Mouse (Mus musculus): ENCODE measurements around the gene Hist1h3g.
"Not testable (repeated sequence)": the region's sequence is repeated elsewhere in the genome, so short reads cannot be mapped to it uniquely, and the experiment has no call there.

The Hist1h3g gene

GRCm38 (mm10) chr13:23560699-23561098 lies 25.5 kb downstream of the Hist1h3g start:
- not testable (repeated sequence) for DNase-seq

- not testable (repeated sequence) for DNase-seq
These were observed 26.3 kb downstream of the Hist1h3g start for GRCm38 (mm10) chr13:23561531-23561882.

- DNase-seq, result peak; percentile 97
These were observed 26.8 kb downstream of the Hist1h3g start, which contains the start of gene Hist1h3e for GRCm38 (mm10) chr13:23561883-23562659. TSS of gene Hist1h3e (minus strand) at chr13:23562369.

- DNase-seq, result peak; percentile 59
These were observed 27.7 kb downstream of the Hist1h3g start for GRCm38 (mm10) chr13:23562699-23563462.

- DNase-seq, result no peak
These were observed 29.3 kb downstream of the Hist1h3g start for GRCm38 (mm10) chr13:23564482-23564881.

GRCm38 (mm10) chr13:23570261-23571021 lies 35.2 kb downstream of the Hist1h3g start:
- not testable (repeated sequence) for DNase-seq

- DNase-seq, result peak; percentile 85
These were observed 35.8 kb downstream of the Hist1h3g start, which contains the start of the genes Hist1h2ae and Hist1h2bg for GRCm38 (mm10) chr13:23571022-23571503. TSS of gene Hist1h2ae (minus strand) at chr13:23571220. TSS of gene Hist1h2bg (plus strand) at chr13:23571396.

- not testable (repeated sequence) for DNase-seq
These were observed 36.4 kb downstream of the Hist1h3g start for GRCm38 (mm10) chr13:23571504-23572217.

GRCm38 (mm10) chr13:23572218-23573033 lies 37.2 kb downstream of the Hist1h3g start:
- DNase-seq, result no peak

- DNase-seq, result not testable (repeated sequence)
These were observed 38.0 kb downstream of the Hist1h3g start for GRCm38 (mm10) chr13:23573034-23573897.

GRCm38 (mm10) chr13:23573898-23574524 lies 38.8 kb downstream of the Hist1h3g start, which contains the start of the genes Hist1h2bf and Hist1h2ad:
TSS of gene Hist1h2bf (minus strand) at chr13:23574196.
TSS of gene Hist1h2ad (plus strand) at chr13:23574381.
- peak; percentile 96 for DNase-seq

GRCm38 (mm10) chr13:23574546-23575170 lies 39.4 kb downstream of the Hist1h3g start:
- DNase-seq, result not testable (repeated sequence)

GRCm38 (mm10) chr13:23575271-23575851 lies 40.1 kb downstream of the Hist1h3g start, which contains the start of gene Hist1h3d:
TSS of gene Hist1h3d (plus strand) at chr13:23575763.
- DNase-seq, result peak; percentile 78

- DNase-seq, result not testable (repeated sequence)
These were observed 40.7 kb downstream of the Hist1h3g start for GRCm38 (mm10) chr13:23575864-23576313.

- no peak for DNase-seq
These were observed 41.2 kb downstream of the Hist1h3g start for GRCm38 (mm10) chr13:23576351-23576881.

GRCm38 (mm10) chr13:23576906-23577639 lies 41.9 kb downstream of the Hist1h3g start:
- DNase-seq, result no peak

- DNase-seq, result no peak
These were observed 42.6 kb downstream of the Hist1h3g start for GRCm38 (mm10) chr13:23577835-23578234.

Measured in lung, postnatal 36 days (tissue).